Mouse (Mus musculus) lung, postnatal 0 days (tissue): Measurements from ENCODE around the gene Eef2k.

ENCODE experiments used
- CTCF ChIP-seq: IDR thresholded peaks from 2 replicates; pipeline ENCODE4 v1.5.1; 2016; ENCODE audit warnings: antibody characterized with exemption, mild to moderate bottlenecking
- EP300 ChIP-seq: IDR thresholded peaks from 2 replicates; pipeline ENCODE4 v1.6.1; 2016; ENCODE audit warnings: antibody characterized with exemption, mild to moderate bottlenecking, control low read depth

- TF ChIP-seq CTCF (no peak), EP300 (no peak)
Measured at GRCm38 (mm10) chr7:120880770-120881169, 38.1 kb downstream of the Eef2k start.
